Mouse (Mus musculus) monocyte, adult 2 months (primary cell): ENCODE measurements around the gene Mark4.
A peak's percentile ranks its signal among the peaks of the same experiment; 100 is the strongest.

Experiments used
- DNase-seq, 2 experiments: peaks; one replicate each; pipeline ENCODE4 v3.0.0; 2022; ENCODE audit warnings: low spot score in 2 of 2, low read depth in 1 of 2

Mark4 gene

DNA sequence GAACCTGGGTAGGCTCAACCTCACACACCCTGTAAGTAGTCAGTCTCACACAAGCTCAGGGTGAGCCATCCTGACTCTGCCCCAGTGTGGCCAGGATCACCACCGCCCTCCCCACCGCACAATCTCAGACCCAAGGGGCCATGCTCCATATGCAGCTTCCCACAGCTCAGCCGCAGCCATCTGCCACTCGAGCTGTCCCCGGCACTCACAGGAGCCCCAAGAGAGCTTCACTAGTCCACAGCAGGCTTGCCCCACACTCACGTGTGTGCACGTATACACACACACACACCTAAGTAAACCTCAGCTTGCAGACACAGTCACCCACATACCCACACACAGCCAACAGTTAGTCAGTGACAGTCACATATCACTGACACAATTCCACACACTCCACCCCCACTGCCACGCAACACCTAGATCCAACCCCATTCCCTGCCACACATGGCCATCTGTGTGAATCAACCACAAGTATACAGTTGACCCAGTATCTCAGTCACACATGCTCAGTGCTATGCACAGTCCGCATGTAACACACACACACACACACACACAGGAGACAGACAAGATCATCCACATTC, 56.0 kb downstream of the Mark4 start:
- DNase-seq = no peak

DNA sequence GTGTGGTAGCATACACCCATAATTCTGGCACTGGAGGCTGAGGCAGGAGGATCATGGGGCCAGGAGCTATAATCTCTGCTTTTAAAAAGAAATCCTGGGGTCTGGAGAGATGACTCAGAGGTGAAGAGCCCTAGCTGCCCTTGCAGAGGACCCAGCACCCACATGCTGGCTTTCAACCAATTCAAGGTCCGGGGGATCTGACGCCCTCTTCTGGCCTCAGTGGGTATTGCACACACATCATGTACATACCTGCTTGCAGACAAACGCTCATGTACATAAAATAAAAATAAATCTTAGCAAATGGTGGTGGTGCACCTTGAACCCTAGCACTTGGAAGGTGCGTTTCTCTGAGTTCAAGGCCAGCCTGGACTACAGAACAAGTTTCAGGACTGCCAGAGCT, 57.7 kb downstream of the Mark4 start:
- no peak for DNase-seq

DNA sequence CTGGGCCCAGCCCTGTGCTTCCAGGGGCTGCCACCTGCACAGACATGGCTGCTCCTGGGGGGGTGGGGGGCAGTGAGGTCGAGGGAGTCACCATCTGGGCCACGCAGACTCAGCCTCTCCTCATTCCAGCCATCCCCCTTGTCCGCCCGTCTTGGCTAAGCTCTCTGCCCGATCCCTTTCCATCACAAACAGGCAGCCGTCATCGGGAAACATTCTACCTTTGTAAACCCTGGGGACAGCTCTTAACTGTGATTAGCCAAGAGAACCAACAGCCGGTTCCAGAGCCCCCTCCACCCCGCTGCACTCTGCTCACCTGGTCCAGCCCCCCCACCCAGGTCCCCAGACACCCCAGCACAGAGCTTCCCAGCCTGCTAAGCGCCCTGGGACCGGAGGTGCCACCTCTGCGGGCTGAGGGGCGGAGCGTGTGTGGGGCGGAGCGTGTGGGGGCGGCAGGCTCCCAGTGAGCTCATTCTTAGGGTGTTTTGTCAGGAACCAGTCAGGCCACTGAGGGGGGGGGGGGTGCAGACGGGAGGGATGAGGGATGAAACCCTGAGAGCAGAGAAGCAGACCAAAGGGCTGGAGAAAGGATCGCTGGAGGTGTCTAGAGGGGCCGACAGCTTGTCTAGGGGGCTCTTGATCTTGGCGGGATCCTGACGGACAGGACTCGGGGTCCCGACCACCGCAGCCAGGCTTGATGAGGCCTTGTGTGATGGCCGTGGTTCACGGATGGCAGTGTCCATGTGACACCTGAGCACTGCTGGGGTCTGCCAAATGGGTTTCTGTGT, 58.9 kb downstream of the Mark4 start:
- no peak for DNase-seq

DNA sequence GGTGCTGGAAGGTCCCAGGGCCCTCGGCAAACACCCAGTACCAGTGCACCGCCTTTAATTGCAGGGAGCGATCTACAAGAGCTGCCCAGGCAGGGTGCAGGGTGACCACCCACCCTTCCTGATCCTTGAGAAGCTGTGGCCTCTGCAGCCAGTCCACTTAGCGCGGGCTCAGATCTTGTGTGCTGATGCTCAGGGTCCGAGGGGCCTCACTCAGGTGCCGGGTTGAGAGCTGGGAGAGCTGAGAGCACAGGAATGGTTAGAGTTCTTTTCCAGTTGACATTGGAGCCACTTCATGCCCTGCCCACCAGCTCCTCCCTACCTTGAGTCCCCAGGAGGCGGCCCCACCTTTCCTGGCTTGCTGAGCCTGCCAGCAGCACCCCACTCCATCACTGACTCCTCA, 64.1 kb downstream of the Mark4 start:
- no peak for DNase-seq

DNA sequence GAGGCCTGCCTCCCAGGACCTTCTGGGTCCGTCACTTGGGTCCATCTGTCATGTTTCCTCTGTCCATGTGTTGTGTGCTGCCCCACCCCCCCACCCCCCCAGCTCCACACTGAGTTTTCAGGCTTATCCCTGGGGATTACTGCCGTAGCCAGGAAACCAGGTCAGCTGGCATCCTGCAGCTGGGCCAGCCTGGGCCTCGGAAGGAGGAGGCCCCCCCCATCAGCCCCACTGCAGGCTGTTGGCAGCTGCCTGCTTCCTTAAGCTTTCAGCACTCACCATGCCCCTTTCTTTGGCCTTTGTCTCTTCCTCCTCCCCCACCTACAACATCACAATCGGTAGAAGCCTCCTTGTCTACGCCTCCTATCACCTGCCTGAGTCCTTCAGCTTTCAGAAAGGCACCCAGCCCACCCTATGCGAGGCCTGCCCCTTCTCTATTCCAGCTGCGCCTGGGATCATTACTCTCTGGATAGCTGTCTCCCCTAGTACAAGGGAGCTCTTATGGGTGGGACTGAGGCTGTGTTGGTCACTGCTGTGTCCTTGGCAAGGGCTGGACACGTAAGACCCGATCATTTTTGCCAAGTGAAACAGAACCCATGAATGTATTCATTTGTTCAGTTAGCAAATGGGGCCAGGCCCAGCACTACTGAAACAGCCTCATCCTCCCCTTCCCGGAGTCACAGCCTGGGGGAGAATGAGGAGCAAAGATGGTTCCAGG, 69.8 kb downstream of the Mark4 start:
- DNase-seq = no peak

DNA sequence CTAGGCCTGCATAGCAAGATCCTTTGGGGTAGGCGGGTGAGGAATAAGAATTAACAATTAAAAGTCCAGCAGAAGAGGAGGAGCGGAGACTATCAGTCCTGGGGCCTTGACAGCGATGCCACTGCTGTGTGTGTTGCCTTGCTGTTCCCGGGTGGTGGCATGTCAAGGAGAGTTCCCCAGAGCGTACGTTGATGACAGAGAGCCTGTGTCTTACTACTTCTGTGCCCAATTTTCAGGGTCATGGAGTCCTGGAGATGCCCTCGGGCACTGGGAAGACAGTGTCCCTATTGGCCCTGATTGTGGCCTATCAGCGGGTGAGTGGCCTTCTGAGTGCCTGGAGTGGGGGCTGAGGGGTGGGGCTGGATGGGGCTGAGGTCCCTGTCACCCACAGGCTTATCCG, 74.9 kb downstream of the Mark4 start:
- DNase-seq = no peak

DNA sequence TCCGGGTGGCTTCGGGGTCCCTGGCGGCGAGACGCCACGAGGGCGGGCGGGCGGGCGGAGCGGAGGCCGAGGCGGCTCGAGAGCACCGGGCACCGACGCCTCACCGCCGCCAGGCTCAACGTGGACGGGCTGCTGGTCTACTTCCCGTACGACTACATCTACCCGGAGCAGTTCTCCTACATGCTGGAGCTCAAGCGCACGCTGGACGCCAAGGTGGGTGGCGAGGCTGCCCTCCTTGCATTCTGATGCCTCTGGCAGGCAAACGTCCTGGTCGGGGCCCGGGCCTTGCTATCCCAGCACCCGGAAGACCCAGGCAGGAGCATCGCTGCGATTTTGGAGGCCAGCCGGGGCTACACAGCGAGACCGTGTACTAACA, 76.5 kb downstream of the Mark4 start:
- DNase-seq = no peak

DNA sequence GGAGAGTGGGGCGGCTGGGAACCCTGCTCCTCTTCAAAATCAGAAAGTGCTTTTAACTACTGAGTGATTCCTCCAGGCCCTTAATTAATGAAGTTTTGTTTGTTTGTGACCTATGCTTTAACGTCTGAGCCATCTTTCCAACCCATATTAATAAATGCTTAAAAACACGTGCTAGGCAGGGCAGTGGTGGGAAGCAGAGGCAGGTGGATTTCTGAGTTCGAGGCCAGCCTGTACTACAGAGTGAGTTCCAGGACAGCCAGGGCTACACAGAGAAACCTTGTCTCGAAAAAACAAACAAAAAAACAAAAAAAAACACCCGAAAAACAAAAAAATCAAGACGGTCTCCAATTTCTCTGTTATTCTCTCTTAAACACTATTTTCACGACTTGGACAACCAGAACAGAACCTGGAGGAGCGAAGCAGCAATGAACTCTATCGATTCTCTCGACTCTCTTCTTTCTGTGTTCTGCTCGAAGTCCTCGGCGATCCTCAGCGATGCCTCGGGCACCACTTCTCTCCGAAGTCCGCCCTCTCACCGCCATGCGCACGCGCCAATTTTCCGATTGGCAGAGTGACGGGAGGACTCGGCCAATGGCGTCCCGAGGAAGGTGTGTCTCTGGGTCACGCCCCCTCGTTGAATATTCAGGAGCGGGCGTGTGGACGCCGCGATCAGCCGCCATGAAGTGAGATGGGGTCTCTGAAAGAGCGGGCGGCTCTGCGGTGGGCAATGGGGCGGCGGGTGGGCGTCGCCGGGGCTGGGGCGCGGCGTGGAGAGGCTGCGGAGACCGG, 77.0 kb downstream of the Mark4 start, which contains the start of gene Ercc2:
TSS of gene Ercc2 (plus strand) at position 634 of the 789 bp plus-strand sequence.
- DNase-seq = peak; percentile 94 to 97

DNA sequence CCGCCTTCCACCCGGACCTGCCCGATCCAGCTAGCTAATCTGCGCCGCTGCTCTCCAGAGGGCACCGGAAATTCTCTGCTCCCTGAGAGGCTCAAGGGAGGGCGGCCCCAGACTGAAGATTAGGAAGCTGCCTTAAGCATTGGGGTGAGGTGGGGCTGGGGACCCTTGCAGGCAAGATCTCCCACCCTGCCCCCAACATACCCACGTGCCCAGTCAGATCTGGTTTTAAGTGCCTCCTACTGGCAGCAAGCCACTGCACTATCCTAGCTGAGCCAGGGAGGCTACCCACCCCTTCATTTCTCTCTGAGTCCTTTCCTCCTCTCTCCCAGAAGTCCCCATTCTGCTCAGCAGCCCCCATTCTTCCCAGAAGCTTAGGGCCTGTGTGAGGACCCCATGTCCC, 80.6 kb downstream of the Mark4 start:
- no peak for DNase-seq

DNA sequence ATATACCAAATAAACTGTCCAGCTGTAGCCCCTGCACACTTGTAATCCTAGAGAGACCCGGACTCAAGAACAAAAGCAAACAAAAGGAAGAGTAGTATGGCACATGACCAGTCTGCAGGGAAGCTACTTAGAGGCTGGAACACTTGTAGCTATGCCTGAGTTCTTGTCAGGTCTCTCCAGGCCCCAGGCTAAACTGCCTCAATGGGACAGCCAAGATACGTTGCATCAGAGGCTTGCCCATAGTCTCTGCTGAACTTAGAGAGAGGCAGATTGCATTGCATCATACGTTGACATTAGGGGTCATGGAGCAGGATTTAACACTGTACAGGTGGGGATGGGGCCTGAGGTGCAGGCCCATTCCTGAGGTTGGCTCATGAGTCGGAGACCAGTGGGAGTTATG, 82.6 kb downstream of the Mark4 start:
- no peak for DNase-seq

DNA sequence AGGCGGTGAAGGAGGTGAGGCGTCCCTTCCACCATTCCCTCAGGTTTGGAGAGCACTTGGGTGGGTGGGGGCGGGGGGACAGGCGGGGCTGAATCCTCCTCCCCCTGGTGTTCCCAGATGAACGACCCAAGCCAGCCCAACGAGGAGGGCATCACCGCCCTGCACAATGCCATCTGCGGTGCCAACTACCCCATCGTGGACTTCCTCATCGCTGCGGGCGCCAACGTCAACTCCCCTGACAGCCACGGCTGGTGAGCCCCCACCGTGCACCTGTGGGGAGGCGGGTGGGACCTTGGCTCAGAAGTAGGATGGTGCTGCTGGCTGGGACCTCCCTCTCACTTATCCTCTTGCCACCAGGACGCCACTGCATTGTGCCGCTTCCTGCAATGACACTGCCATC, 83.3 kb downstream of the Mark4 start:
- DNase-seq = no peak
